Mouse (Mus musculus): Measurements from ENCODE around the gene Gm813.
"Not testable (repeated sequence)": the region's sequence is repeated elsewhere in the genome, so short reads cannot be mapped to it uniquely, and the experiment has no call there.

Gene Gm813

DNA sequence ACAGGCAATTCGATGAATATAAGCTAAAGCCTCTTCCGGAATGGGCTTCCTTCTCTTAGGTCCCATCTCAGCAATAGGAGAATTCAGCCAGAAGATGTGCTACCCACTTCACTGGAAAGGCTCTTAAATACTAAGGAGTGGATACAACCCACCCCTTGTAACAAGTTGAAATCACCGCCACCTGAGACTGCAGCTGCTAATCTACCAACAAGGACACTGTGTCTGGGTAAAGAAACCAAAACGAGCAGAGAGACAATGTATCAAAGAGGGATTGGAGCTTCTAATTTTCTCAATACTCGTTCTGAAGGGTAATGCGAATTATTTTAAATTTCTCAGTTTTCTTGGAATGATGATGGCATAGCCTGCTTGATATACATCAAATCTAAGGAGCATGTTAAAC lies at the start of gene Gm813:
Gene Gm813 (minus strand): TSS at position 101 of the 400 bp plus-strand sequence.
- DNase-seq, result no peak

DNA sequence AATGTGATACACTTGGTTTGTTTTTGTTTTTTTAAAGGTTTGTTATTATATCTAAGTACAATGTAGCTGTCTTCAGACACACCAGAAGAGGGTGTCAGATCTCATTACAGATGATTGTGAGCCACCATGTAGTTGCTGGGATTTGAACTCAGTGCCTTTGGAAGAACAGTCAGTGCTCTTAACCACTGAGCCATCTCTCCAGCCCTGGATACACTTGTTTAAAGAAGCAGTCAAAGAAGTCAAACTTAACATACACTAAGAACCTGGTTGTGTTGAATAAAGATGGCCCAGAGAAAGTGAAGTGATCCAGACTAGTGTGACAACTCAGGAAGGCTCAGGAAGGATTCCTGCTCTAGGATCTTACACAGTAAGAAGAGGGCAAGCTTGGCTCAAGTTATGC lies 48.4 kb upstream of the Gm813 start:
- DNase-seq, result not testable (repeated sequence)

DNA sequence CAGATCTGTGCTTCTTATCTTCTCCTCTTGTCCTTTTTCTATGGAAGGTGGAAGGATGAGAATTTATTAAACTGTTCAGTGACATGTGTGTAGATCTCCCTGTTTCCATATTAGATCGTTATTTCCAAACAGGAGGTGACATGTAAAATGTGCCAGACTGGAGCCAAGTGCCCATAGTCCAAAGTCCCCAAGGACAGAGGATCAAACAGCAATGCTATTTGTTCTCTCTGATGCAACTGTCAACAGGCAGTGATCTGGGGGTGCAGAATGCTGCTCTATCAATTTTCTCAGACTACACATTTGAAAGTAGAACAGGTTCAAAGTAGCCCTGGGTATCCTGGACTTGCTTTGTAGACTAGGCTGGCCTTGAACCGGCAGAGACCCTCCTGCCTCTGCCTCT lies 47.0 kb upstream of the Gm813 start:
- DNase-seq, result no peak

DNA sequence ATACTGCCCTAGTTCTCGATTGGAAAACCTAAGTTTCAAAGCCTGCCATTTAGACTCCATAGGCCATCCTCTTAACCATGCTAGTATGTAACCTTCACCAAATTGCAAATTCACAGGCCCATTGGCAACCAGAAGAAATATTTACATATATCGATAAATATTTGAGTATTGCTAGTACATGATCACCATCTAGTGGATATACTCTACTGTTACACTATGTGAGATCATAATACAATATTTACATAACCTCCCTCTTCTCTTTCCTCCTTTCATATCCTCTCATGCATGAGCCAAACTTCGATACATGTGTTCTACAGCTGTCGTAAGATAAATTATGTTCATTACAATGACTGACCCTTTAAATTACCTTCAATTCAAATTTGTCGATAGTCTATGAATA lies 46.2 kb upstream of the Gm813 start:
- no peak for DNase-seq

DNA sequence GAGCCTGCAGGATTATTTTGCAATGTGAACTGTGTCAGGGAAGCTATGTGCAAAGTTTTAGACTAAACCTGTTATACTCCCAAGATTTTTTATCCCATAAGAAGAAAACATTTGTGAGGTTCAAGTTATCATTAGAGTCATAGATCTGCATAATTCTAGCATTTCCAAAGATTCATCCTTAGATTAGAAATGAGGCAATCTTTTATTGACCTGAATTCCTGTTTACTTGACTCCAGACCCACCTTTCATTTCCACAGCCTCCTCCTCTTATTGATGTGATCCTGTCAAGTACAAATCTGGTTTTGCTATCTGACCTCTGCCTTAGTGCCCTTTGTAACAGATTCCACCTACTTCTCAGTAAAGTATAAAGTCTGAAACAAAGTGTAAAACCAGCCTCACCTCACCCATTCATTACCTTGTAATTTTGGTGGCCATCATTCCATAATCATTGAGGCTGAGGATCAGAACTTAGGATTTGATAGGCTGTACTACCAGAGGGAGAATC lies 45.6 kb upstream of the Gm813 start:
- no peak for DNase-seq

DNA sequence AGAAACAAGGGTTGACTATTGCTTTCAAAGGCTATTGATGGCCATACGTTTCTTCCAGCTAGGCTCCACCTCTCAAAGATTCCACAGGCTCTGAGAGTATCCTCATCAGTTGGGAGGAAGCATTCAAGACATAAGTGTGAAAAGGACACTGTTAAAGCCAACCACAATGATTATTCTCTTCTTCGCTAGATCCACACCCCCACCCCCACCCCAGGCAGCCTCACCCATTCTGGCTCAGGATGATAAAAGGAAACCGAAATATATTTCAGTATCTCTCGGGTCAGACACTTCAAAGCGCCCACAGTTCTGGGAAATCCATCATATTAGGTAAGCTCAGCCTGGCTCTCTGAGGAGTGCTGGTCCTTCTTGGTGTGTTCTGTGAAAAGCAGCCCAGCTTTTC lies 45.0 kb upstream of the Gm813 start:
- DNase-seq, result no peak

DNA sequence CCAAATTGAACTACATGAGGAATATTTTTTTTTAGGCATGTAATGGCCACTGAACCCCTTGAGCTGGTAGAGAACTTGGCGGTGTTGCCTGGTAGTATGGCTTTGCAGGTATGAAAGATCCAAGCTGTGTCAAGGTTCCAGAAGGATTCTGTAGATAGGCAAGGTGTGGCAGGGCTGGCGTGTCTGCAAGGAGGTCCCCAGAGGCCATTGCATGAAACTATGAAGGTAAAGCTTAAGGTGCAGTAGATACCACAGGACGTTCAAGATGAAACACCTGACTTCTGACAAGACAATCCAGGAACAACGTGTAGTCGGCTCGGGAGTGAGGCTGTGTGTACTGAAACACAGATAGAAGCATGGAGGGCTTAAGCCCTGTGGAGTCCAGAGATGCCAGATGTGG lies 41.9 kb upstream of the Gm813 start:
- DNase-seq, result no peak

DNA sequence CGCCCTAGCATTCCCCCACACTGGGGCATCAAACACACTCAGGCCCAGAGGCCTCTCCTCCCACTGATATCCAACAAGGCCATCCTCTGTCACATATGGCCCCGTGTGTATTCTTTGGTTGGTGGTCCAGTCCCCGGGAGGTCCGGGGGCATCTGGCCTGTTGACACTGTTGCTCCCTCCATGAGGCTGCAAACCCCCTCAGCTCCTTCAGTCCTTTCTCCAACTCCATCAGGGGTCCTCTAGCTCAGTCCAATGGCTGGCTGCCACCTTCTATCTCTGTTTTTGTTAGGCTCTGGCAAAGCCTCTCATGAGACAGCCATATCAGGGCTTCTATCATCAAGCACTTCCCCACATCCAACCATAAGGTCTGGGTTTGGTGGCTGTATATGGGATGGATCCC lies 39.7 kb upstream of the Gm813 start:
- DNase-seq, result no peak

DNA sequence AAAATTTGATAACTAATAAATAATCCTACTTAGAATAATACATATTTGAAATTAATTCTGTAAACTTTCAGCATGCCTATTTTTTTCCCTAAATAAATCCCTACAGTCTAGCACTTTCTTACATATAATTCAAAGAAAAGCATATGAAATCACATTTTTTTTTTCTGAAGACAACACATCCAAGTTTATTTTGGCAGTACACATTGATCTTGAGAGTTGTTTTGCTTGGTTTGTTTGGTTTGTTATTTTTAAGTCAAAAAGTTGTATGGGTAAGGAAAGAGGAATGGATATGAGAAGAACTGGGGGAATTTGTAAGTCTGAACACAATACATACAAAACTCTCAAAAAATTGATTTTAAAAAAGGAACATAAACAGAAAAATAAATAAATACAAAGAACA lies 39.0 kb upstream of the Gm813 start:
- no peak for DNase-seq

DNA sequence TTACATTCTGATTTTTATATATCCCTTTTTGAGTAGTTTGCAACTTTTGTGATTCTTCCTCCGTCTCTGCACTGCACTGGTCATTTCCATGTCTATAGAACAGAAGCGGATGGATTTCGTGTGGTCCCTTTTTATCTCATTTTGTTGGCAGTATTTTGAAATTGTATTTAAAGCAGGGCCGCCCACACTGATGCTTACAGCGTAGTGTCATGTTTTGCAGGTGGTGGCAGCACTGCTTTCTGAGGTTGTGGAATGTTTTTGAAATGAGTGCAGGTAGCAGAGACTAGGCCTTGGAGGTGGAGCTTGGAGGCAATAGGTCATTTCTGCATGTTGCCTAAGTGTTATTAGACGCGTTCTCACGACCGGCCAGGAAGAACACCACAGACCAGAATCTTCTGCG lies 33.2 kb upstream of the Gm813 start:
- no peak for DNase-seq

DNA sequence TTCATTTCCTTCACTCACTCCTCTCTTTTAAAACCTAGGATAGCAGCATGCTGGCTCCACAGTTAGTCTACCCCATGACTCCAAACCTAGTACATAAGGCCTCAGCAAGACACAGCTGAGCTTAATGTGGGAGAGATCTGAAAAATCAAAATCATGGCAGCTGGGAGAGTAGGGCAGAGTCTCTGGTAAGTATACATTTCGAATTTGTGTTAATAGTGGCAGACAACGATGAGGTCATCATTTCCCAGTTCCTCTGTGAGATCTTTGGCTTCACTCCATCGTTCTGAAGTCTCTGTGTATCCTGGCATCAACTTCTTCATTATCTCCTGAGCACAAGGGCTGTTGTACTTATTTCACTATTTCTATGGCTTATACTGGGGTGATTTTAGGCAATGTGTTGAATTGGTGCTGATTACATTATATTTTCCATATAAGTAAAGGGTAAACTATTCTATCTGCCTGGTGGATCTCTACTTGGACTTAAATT lies 22.0 kb upstream of the Gm813 start, which contains the start of gene E330017A01Rik:
Gene E330017A01Rik (minus strand): TSS at position 51 of the 487 bp plus-strand sequence.
- no peak for DNase-seq

DNA sequence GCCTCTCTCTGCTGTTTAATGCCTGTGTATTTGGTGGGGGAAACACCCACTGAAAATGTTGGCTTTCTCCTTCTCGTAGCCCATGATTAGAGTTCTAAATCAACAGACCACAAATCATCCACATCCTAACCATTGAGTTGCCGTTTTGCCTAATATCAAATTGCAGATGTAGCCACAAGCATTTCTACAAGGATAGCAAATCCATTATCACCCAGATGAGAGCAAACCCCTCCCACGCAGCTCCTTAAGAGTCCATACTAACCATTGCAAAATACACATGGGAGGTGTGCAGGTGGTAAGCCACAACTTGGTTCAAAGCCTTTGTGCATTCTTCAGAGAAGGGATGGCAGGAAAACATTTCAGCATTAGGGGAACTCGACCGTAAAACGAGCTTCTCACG lies 21.2 kb upstream of the Gm813 start:
- DNase-seq, result no peak

DNA sequence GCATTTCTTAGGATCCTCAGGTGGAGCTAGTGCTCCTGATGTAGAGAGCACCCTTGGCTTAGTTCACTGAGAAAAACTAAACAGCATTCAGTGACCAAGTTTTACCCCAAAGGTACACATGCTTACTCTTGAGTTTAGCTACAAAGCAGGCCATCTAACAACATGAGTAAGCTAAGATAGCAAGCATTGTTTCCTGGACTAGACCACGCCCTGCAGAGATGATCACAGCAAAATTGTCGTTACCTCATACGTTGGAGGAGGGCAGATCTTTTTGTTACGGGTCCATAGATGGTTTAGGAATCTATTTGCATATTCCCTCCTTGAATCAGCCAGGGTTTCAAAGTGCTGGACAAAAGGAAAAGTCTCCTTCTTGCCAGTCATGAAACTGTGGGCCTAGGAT lies 20.7 kb upstream of the Gm813 start:
- no peak for DNase-seq

DNA sequence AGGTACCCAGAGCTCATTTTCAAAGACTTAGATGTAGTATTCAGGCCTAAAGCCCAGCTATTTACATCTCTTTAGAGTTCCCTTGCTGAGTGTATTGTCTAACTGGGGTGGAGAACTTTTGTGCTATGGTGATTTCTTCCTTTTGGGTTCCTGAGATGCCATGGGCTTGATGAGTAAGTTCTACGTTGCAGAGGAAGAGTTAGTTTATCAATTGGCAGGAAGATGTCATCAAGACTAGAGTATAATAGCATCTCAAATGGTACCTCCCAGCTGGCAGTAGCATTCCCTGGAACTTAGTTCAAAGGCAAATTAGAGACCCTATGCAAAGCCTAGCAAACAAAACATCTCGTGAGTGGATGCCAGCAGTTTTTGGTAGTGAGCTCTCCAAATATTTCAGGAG lies 19.1 kb upstream of the Gm813 start:
- no peak for DNase-seq

DNA sequence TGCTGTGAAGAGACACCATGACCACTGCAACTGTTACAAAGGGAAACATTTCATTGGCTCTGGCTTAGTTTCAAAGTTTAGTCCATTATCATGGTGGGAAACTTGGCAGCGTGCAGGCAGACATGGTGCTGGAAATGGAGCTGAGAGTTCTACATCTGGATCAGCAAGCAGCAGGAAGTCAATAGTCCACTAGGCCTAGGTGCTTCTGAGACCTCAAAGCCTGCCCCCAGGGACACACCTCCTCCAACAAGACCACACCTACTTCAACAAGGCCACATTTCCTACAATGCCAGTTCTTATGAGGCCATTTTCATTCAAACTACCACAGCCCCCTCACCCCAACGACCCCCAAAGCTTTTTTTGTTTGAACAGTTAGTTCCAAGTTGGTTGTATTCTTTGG lies 13.0 kb upstream of the Gm813 start:
- no peak for DNase-seq

DNA sequence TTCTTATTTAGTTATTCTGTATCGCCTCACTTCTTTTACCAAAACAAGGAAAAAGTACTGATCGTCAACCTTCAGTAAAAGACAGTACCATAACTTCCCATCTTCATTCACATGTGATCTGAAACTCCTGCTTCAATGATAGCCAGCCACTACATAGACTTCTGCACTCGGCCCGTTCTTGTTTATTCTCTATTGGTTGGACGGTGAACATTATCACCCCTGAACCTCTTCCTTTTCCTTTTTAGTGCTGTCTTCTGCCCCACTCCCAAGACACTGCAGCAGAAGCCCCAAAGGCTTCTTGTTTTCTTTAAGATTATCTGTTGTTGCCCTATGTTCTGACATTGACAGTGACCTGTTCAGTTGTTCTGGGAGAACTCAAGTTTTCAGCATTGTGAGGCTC lies 12.2 kb upstream of the Gm813 start:
- DNase-seq, result no peak

DNA sequence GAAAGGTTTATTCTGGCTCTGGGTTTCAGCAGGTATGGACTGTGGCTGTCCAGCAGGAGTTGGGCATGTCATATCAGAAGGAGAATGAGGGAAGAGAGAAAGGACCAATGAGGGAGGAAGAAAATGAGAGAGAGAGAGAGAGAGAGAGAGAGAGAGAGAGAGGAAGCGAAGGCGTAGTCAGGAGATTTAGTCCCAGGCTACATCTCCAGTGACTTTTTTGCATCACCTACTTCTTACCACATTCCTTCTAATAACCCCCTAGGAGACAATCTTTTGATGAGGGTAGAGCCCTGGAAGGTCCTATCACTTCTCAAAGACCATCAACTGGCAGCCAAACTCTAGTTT lies 11.5 kb upstream of the Gm813 start:
- no peak for DNase-seq

DNA sequence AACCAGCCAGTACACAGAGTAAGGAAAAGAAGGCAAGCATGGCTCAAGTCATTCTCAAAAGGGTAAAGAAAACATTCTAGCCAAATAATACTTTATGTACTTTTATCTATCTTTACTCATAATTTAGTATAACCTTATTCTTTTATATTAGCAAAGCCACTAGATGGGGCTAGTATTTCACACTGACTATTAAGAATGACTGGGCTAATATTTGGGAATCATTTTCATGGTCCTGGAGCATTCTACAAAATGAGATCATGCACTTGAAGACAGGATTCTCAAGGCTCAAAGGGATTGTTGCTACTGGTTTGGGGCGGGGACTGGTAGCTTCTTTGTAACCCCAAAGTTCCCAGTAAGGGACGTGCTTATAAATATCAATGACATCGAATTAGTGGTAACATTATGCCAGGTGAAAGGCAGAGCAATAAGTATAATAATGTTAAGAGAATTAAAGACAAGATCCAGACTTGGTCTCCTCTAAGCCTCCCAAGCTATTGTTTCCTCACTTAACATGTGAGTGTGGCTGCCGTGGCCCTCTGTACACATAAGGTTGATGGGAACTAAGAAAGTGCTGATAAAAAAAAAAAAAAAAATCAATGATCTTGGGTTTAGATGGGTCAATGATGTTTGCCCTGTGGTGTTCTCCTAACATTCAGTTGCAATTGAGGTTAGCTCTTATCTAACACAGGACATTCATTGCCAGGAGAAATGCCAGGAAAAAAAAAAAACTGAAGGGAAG lies 11.0 kb upstream of the Gm813 start:
- no peak for DNase-seq

DNA sequence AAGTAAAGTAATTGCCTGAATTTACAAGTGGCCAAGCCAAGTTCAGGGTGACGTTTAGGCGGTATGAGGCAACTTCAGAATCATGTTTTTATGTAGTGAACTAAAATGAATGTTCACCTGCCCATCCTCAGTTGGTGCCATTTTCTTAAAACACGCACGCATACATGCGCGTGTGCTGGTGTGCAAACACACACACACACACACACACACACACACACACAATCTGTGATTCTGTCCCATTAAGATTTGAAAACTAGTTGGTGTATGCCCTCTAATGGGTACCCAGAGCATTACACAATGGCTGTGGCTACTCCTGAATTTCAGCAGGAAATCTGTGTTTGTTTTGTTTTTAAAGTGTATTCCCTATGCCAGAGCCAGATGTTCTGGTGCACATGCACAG lies 7.2 kb upstream of the Gm813 start:
- DNase-seq, result peak; percentile 17

DNA sequence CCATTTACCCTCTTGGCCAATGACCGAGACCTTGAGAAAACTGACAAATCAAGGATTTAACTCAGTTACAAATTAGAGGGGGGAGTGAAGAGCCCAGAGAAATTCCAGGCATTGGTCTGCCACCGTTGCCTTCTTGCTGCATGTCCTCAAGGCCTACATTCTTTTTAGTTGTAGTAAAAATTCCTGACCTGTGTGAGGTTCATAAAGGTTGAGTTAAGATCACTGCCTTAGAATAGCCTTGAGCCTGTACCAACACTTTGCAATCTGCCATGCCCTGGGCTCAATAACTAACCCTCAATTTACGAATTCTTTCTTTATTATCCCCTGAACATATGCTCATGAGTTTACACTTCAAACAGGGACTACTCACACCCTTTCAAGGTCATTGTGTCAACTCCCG lies 6.3 kb upstream of the Gm813 start:
- no peak for DNase-seq

DNA sequence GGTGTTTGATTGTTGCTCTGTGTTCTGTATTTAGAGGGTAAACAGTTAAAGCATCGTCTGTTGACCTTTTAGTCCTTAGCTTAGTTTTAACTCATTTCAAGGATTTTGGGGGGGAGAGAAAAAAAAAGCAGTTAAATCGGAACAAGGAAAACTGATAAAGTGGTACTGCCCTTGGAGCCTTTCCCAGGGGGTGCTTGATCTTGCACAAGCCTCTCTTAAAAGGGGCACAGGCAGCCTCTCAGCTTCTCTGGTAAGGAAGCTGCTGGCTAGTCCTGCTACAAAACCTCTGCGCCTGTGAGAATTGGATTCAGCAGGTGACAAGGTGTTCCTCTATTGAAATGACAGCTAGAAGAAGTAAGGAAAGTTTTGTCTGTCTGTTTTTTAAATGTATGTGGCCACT lies 5.6 kb upstream of the Gm813 start:
- DNase-seq, result no peak

DNA sequence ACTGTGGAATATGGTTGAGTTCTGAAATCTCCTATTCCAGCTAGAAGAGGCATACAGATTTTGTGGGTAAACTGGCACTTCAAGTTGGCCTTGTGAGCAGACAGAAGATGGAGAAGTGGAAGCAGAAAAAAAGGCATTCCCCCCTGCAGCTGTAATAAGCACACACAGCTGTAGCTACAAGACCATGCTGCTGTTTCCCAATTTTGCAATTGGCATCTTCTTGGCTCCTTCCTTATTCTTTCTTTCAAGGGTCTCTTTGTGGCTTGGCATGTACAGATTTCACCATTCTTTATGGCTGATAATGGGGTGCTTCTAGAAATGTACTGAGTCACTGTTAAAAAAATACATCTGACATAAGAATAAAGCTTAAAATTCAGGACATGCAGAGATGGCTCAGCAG lies 568 bp upstream of the Gm813 start:
- DNase-seq, result no peak

DNA sequence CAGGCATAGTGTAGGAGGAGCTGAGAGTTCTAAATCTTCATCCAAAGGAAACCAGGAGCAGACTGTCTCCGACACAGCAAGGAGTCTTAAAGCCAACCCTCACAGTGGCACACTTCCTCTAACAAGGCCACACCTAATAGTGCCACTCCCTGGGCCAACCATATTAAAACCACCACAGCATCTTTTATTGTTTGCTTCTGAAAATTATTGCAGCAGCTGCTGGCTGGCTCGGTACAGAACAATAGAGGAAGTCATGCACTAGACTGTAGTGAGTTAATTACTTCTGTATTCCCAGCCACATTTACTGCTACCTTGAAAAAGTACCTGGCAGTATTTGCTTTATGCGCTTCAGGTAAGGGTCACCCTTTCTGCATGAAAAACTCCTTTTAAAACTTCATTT lies 3.8 kb downstream of the Gm813 start:
- no peak for DNase-seq

DNA sequence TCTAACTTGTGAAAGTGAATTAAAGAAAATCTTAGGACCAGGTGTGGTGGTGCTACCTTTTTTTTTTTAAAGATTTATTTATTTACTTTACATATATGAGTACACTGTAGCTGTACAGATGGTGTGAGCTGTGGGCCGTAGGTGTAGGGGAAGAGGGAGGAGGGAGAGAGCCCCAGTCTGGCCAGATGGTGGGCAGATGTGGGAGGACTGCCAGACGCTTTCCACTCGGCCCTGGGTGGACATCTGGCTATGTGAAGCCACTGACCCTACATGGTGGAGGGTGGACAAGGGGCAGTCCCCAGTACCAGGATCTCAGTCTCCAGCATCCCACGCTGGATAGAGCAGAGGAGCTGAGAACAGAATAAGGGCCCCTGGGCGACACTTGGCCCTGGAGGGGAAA lies 9.7 kb downstream of the Gm813 start:
- DNase-seq, result no peak

DNA sequence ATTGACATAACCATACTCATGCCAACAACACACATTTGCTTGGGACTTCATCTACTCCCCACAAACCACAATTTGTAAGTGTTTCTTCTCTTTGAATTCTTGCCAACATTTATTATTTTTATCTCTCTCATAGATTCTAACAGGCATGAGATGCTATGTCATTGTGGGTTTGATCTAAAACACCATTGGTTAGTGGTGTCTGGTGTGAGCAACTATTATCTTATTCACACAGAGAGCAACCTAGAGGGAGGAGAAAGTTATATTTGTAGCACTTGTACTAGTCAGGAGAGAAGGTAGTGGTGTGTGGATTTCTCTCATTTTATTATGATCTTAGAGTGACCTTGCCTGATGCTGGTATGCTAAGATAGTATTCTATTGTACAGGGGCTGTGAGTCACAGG lies 12.1 kb downstream of the Gm813 start:
- DNase-seq, result no peak
